Mouse (Mus musculus): ENCODE data around the gene Oosp2.

- no peak for TF ChIP-seq FOSL1 (IDR thresholded peaks at IDR 0.05; ENCODE audit: insufficient read depth, low read length, poor library complexity, severe bottlenecking)
- TF ChIP-seq MYOD1 (IDR thresholded peaks at IDR 0.05; ENCODE audit: control insufficient read depth, insufficient read length, low read depth), result no peak
- TF ChIP-seq CTCF (IDR thresholded peaks at IDR 0.05; ENCODE audit: control insufficient read depth, insufficient read depth, insufficient read length), result no peak
- TF ChIP-seq MYOG (IDR thresholded peaks at IDR 0.05; ENCODE audit: control insufficient read depth, extremely low read depth, insufficient read length), result no peak
Measured at GRCm38 (mm10) chr19:11698342-11698741, 38.0 kb upstream of the Oosp2 start.

All from C2C12 (cell line).